Mouse (Mus musculus): Measurements from ENCODE around the gene Sergef. TPM values are rescaled to one million over a fixed set of nuclear protein-coding genes. Genes with fewer than 3 reads are reported as not detected.
A peak's percentile ranks its signal among the peaks of the same experiment; 100 is the strongest.
"Not testable (repeated sequence)": the region's sequence is repeated elsewhere in the genome, so short reads cannot be mapped to it uniquely, and the experiment has no call there.

Gene Sergef
- polyA plus RNA-seq, 1 experiment from 2014 or later: 11.4 TPM

GRCm38 (mm10) chr7:46667256-46667655 lies 27.6 kb upstream of the Sergef start:
- Histone ChIP-seq H3K4me2 (ENCODE audit: low read depth, low read length) (peak overlapping the region; percentile 29), H3K27ac (ENCODE audit: low read length) (no peak overlapping the region), H3K36me3 (ENCODE audit: control insufficient read depth, insufficient read depth) (no peaks in the 10 kb centered on the region), H3K9ac (ENCODE audit: low read length) (no peak overlapping the region), H3K27me3 (ENCODE audit: control insufficient read depth, insufficient read depth, low read length) (peaks cover 5% of the 10 kb centered on the region), H3K9me3 (replicated peaks; ENCODE audit: control insufficient read depth, low read length) (no peaks in the 10 kb centered on the region), H3K4me1 (ENCODE audit: control insufficient read depth, insufficient read depth, low read length) (peaks cover 2% of the 10 kb centered on the region; the same call in 1 of the 2 replicates), H3K4me3 (ENCODE audit: low read length) (peak overlapping the region; percentile 10; the same call in 1 of the 2 replicates)
- no peak for ATAC-seq (replicated peaks; ENCODE audit: extremely low read depth, insufficient read depth, low FRiP score)
- 2% methylated on average over 21 of the region's 21 CpGs for WGBS

GRCm38 (mm10) chr7:46665236-46665635 lies 25.6 kb upstream of the Sergef start:
- no peaks in the 10 kb centered on the region for H3K36me3 ChIP-seq (ENCODE audit: control insufficient read depth, insufficient read depth)
- no peak for ATAC-seq (replicated peaks; ENCODE audit: extremely low read depth, insufficient read depth, low FRiP score)
- 36% methylated on average over 9 of the region's 9 CpGs for WGBS

GRCm38 (mm10) chr7:46661591-46662090 lies 22.0 kb upstream of the Sergef start:
- Histone ChIP-seq H3K9me3 (replicated peaks; ENCODE audit: control insufficient read depth, low read length) (no peaks in the 10 kb centered on the region), H3K4me3 (ENCODE audit: low read length) (no peak overlapping the region), H3K4me2 (ENCODE audit: low read depth, low read length) (no peak overlapping the region), H3K27ac (ENCODE audit: low read length) (no peak overlapping the region), H3K27me3 (ENCODE audit: control insufficient read depth, insufficient read depth, low read length) (peaks cover 4% of the 10 kb centered on the region; the same call in 1 of the 2 replicates), H3K9ac (ENCODE audit: low read length) (no peak overlapping the region), H3K36me3 (ENCODE audit: control insufficient read depth, insufficient read depth) (no peaks in the 10 kb centered on the region), H3K4me1 (ENCODE audit: control insufficient read depth, insufficient read depth, low read length) (no peaks in the 10 kb centered on the region)
- ATAC-seq (replicated peaks; ENCODE audit: extremely low read depth, insufficient read depth, low FRiP score): no peak
- 56% methylated on average over 18 of the region's 18 CpGs for WGBS

More at GRCm38 (mm10) chr7:46665236-46665635, 25.6 kb upstream of the Sergef start:
- Histone ChIP-seq H3K27me3 (ENCODE audit: control insufficient read depth, insufficient read depth, low read length) (peaks cover 5% of the 10 kb centered on the region), H3K4me1 (ENCODE audit: control insufficient read depth, insufficient read depth, low read length) (peaks cover 2% of the 10 kb centered on the region; the same call in 1 of the 2 replicates), H3K27ac (ENCODE audit: low read length) (no peak overlapping the region), H3K9ac (ENCODE audit: low read length) (no peak overlapping the region), H3K4me2 (ENCODE audit: low read depth, low read length) (no peak overlapping the region), H3K9me3 (replicated peaks; ENCODE audit: control insufficient read depth, low read length) (no peaks in the 10 kb centered on the region), H3K4me3 (ENCODE audit: low read length) (no peak overlapping the region)

- no peak overlapping the region for H3K4me2 ChIP-seq (ENCODE audit: low read depth, low read length)
- no peak overlapping the region for H3K9ac ChIP-seq (ENCODE audit: low read length)
- ATAC-seq (replicated peaks; ENCODE audit: extremely low read depth, insufficient read depth, low FRiP score): no peak
- no peaks in the 10 kb centered on the region for H3K36me3 ChIP-seq (ENCODE audit: control insufficient read depth, insufficient read depth)
- no peaks in the 10 kb centered on the region for H3K4me1 ChIP-seq (ENCODE audit: control insufficient read depth, insufficient read depth, low read length)
- H3K9me3 ChIP-seq (replicated peaks; ENCODE audit: control insufficient read depth, low read length): no peaks in the 10 kb centered on the region
- 48% methylated on average over 2 of the region's 2 CpGs for WGBS
- no peaks in the 10 kb centered on the region for H3K27me3 ChIP-seq (ENCODE audit: control insufficient read depth, insufficient read depth, low read length)
- no peak overlapping the region for H3K4me3 ChIP-seq (ENCODE audit: low read length)
- H3K27ac ChIP-seq (ENCODE audit: low read length): no peak overlapping the region
Observed at GRCm38 (mm10) chr7:46652279-46652678, 12.7 kb upstream of the Sergef start.

- H3K4me2 ChIP-seq (ENCODE audit: low read depth, low read length): not testable (repeated sequence)
- WGBS: 34% methylated on average over 5 of the region's 5 CpGs
Observed at GRCm38 (mm10) chr7:46650231-46650630, 10.6 kb upstream of the Sergef start.

GRCm38 (mm10) chr7:46648431-46649140 lies 9.0 kb upstream of the Sergef start:
- 66% methylated on average over 4 of the region's 4 CpGs for WGBS
- Histone ChIP-seq H3K27me3 (ENCODE audit: control insufficient read depth, insufficient read depth, low read length) (no peaks in the 10 kb centered on the region; the same call in 1 of the 2 replicates), H3K27ac (ENCODE audit: low read length) (no peak overlapping the region), H3K9ac (ENCODE audit: low read length) (no peak overlapping the region), H3K4me3 (ENCODE audit: low read length) (no peak overlapping the region), H3K4me2 (ENCODE audit: low read depth, low read length) (no peak overlapping the region), H3K36me3 (ENCODE audit: control insufficient read depth, insufficient read depth) (no peaks in the 10 kb centered on the region), H3K9me3 (replicated peaks; ENCODE audit: control insufficient read depth, low read length) (no peaks in the 10 kb centered on the region), H3K4me1 (ENCODE audit: control insufficient read depth, insufficient read depth, low read length) (no peaks in the 10 kb centered on the region)
- ATAC-seq (replicated peaks; ENCODE audit: extremely low read depth, insufficient read depth, low FRiP score): no peak

More at GRCm38 (mm10) chr7:46650231-46650630, 10.6 kb upstream of the Sergef start:
- not testable (repeated sequence) for H3K9ac ChIP-seq (ENCODE audit: low read length); H3K9me3 ChIP-seq (replicated peaks; ENCODE audit: control insufficient read depth, low read length); H3K27me3 ChIP-seq (ENCODE audit: control insufficient read depth, insufficient read depth, low read length); H3K4me1 ChIP-seq (ENCODE audit: control insufficient read depth, insufficient read depth, low read length); H3K27ac ChIP-seq (ENCODE audit: low read length); H3K4me3 ChIP-seq (ENCODE audit: low read length); H3K36me3 ChIP-seq (ENCODE audit: control insufficient read depth, insufficient read depth); ATAC-seq (replicated peaks; ENCODE audit: extremely low read depth, insufficient read depth, low FRiP score)

GRCm38 (mm10) chr7:46643172-46643571 lies 3.6 kb upstream of the Sergef start:
- Histone ChIP-seq H3K27ac (ENCODE audit: low read length) (no peak overlapping the region), H3K4me1 (ENCODE audit: control insufficient read depth, insufficient read depth, low read length) (peaks cover 6% of the 10 kb centered on the region; the same call in 1 of the 2 replicates), H3K36me3 (ENCODE audit: control insufficient read depth, insufficient read depth) (no peaks in the 10 kb centered on the region), H3K4me3 (ENCODE audit: low read length) (no peak overlapping the region), H3K27me3 (ENCODE audit: control insufficient read depth, insufficient read depth, low read length) (peaks cover 2% of the 10 kb centered on the region; the same call in 1 of the 2 replicates), H3K9me3 (replicated peaks; ENCODE audit: control insufficient read depth, low read length) (no peaks in the 10 kb centered on the region), H3K4me2 (ENCODE audit: low read depth, low read length) (no peak overlapping the region), H3K9ac (ENCODE audit: low read length) (no peak overlapping the region)
- no peak for ATAC-seq (replicated peaks; ENCODE audit: extremely low read depth, insufficient read depth, low FRiP score)
- WGBS: 76% methylated on average over 1 of the region's 1 CpGs

GRCm38 (mm10) chr7:46640062-46640461 lies 455 bp upstream of the Sergef start:
- Histone ChIP-seq H3K27me3 (ENCODE audit: control insufficient read depth, insufficient read depth, low read length) (0 out of 2 replicates have a peak, but pooled peaks cover 2% of the 10 kb centered on the region), H3K4me2 (ENCODE audit: low read depth, low read length) (peak overlapping the region; percentile 93), H3K9ac (ENCODE audit: low read length) (peak overlapping the region; percentile 79), H3K9me3 (replicated peaks; ENCODE audit: control insufficient read depth, low read length) (no peaks in the 10 kb centered on the region), H3K4me3 (ENCODE audit: low read length) (peak overlapping the region; percentile 74), H3K4me1 (ENCODE audit: control insufficient read depth, insufficient read depth, low read length) (peaks cover 6% of the 10 kb centered on the region; the same call in 1 of the 2 replicates), H3K27ac (ENCODE audit: low read length) (no peak overlapping the region), H3K36me3 (ENCODE audit: control insufficient read depth, insufficient read depth) (no peaks in the 10 kb centered on the region)
- 14% methylated on average over 17 of the region's 17 CpGs for WGBS
- peak; percentile 18; the same call in 1 of the 2 replicates for ATAC-seq (replicated peaks; ENCODE audit: extremely low read depth, insufficient read depth, low FRiP score)
